Mouse (Mus musculus): ENCODE measurements around the gene Tbc1d8.

DNA sequence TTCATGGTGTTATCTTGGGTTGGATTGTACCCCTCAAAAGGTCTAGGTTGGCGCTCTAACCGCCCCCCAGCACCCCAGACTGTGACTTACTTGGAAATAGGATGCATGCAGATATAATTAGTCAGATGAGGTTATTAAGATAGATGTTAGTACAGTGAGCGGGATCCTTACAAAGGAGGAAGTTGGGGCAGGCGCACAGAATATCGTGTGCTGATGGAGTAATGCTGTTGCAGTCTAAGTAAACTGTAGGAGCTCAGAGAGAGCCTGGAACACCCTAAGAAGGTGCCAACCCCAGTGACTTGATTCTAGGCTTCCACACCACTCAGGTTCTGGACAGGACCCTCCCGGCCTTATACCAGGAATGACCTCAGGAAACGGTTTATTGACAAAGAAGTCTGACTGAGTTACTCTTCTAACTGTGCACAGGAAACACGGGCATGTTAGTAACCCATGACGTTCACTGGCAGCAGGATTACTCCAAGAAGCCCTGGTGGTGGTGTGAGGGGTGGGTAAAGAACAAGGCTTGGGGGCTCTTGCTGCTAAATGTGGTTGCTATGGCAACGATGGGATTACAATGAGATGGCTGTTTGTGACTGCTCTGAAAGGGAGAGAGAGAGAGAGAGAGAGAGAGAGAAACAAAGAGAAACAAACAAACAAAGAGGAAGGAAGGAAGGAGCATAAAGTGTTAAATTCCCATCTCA, 3.7 kb upstream of the Tbc1d8 start:
- TF ChIP-seq CTCF (IDR thresholded peaks at IDR 0.05; ENCODE audit: low read depth) (no peak), EP300 (IDR thresholded peaks at IDR 0.05; ENCODE audit: low read depth) (no peak)
